Mouse (Mus musculus): Measurements from ENCODE around the gene Ugt2a2. TPM values are rescaled to one million over a fixed set of nuclear protein-coding genes. Genes with fewer than 3 reads are reported as not detected.
A peak's percentile ranks its signal among the peaks of the same experiment; 100 is the strongest.
"Not testable (repeated sequence)": the region's sequence is repeated elsewhere in the genome, so short reads cannot be mapped to it uniquely, and the experiment has no call there.

Ugt2a2 gene
- total RNA-seq (2021): not detected
- long read RNA-seq, experiment 1: 0 reads
- long read RNA-seq, experiment 2: 0 reads

- no peak for DNase-seq (ENCODE audit: low spot score in 2 of 2)
Measured at GRCm38 (mm10) chr5:87482160-87482559, at the start of gene Ugt2a2. TSS of gene Ugt2a2 (minus strand) at chr5:87482260.

- DNase-seq (ENCODE audit: low spot score in 2 of 2): not testable (repeated sequence)
Measured at GRCm38 (mm10) chr5:87523561-87523960, 41.5 kb upstream of the Ugt2a2 start.

- no peak for DNase-seq (ENCODE audit: low spot score in 2 of 2)
Measured at GRCm38 (mm10) chr5:87505776-87506458, 23.9 kb upstream of the Ugt2a2 start.

DNA sequence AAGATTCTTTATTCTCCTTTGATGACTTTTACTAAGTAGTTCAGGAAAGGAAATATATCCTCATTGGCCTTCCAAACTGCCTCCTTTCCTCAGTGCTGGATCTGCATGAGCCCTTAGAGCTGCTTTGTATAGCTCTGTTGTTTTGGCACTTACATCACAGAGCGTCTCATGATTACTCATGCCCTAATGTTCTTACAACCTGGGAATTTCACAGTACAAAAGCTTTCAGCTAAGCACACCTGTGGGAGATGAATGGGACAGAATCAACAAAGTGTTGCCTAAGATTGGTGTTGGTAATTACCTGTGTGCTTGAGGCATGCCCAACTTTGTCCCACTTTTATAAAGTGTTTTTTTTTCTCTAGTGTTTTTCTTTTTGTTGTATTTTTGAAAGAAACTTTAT is 20.6 kb upstream of the Ugt2a2 start:
- no peak for DNase-seq (ENCODE audit: low spot score in 2 of 2)

DNA sequence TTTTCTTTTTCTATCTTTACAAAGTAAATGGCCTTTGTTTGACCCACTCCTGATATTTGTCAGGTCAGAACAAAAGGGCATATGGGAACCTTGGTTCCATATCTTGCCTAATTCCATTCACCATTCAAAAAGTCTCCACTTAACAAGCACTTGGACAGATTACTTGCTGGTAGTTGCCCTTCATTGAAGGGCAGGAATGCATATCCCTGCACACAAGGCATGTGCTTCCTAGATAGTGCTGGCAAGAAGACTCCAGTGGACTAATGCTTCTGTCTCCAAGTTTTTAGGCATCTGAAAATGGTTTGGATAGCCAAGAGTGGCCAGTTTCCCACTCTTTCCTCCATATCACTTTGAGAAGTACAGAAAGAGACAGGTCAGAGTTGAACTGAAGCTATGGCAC is 17.3 kb upstream of the Ugt2a2 start:
- no peak for DNase-seq (ENCODE audit: low spot score in 2 of 2)

DNA sequence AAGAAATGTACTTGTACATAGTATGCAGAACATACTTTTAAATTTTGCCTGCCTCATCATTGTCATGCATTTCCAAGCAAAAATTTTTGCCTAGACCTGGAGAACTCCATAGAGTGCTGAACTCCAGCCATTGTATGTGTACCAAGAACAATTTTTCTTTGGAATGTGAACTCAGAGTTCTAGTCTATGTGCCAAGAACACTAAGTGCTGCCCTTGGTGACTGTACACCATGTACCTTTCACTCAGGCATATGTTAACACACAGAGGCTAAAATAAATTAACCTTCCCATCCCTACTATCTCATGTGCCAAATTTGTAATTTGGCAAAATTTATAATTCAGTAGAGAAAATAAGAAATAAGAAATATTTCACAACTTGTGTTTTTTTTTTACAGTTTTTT is 16.9 kb upstream of the Ugt2a2 start:
- DNase-seq (ENCODE audit: low spot score in 2 of 2): no peak

GRCm38 (mm10) chr5:87490771-87491170 is 8.7 kb upstream of the Ugt2a2 start, which contains the start of gene Ugt2a1:
TSS of gene Ugt2a1 (minus strand) at chr5:87490871.
- no peak for DNase-seq (ENCODE audit: low spot score in 2 of 2)

- DNase-seq (ENCODE audit: low spot score in 2 of 2): not testable (repeated sequence)
Measured at GRCm38 (mm10) chr5:87486706-87487105, 4.6 kb upstream of the Ugt2a2 start, which contains the start of gene Gm43638. TSS of gene Gm43638 (minus strand) at chr5:87486806.

GRCm38 (mm10) chr5:87458810-87459209 is 23.2 kb downstream of the Ugt2a2 start:
- DNase-seq (ENCODE audit: low spot score in 2 of 2): no peak

DNA sequence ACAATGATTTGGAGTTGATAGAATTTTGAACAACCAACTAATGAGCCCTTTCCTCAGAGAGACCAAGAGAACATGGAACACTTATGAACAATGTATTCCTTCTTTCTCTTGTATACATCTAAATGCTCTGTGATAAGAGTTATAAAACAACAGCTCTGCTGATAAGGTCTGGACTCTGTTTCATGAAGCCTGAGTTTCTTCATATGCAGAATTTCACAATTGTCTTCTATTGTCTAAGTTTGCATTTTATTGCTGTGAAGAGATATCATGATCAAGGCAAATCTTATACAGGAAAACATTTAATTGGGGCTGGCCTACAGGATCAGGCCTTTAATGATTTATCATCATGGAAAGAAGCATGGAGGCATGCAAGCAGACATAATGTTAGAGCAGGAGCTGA is 24.4 kb downstream of the Ugt2a2 start:
- no peak for DNase-seq (ENCODE audit: low spot score in 2 of 2)

- DNase-seq (ENCODE audit: low spot score in 2 of 2): no peak
Measured at GRCm38 (mm10) chr5:87456216-87456850, 25.7 kb downstream of the Ugt2a2 start.

- no peak for DNase-seq (ENCODE audit: low spot score in 2 of 2)
Measured at GRCm38 (mm10) chr5:87455519-87455918, 26.5 kb downstream of the Ugt2a2 start.

GRCm38 (mm10) chr5:87452514-87452913 is 29.5 kb downstream of the Ugt2a2 start:
- not testable (repeated sequence) for DNase-seq (ENCODE audit: low spot score in 2 of 2)

- DNase-seq (ENCODE audit: low spot score in 2 of 2): peak in 1 of 2 experiments; percentile 11
Measured at GRCm38 (mm10) chr5:87436264-87436663, 45.8 kb downstream of the Ugt2a2 start.

- DNase-seq (ENCODE audit: low spot score in 2 of 2): no peak
Measured at GRCm38 (mm10) chr5:87425676-87426075, 56.4 kb downstream of the Ugt2a2 start.

DNA sequence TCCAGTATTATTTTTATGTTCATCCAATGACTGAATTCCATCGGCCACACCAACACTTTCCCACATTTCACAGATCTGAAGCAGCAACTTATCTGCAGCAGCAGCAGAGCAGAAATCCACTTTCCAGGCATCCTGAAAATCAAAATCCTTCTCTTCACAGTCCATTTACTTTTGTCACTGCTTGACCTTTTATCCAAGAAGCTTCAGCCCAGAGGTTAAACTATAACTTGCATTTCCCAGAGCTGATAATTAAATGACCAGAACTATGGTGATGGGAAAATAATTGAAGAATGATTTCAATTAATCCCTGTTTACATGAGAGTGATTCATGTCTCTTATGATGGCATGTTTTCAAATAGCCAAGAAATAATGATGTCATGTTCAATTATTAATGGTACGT is 58.0 kb downstream of the Ugt2a2 start, which contains the start of gene Ugt2b38:
Gene Ugt2b38, minus strand, starts transcription at position 163 of the 400 bp plus-strand sequence.
- not testable (repeated sequence) for DNase-seq (ENCODE audit: low spot score in 2 of 2)

Other genes with a start within 250 kb of the Ugt2a2 start
- not detected for gene Ugt2b37, start 227.5 kb downstream of the Ugt2a2 start, total RNA-seq (2021)
- not detected for gene Ugt2a3, start 145.1 kb downstream of the Ugt2a2 start, total RNA-seq (2021)
- not detected for gene Ugt2b38, start 58.1 kb downstream of the Ugt2a2 start, total RNA-seq (2021)
- gene Gm43638, start 4.5 kb upstream of the Ugt2a2 start, total RNA-seq (2021): not detected
- not detected for gene Ugt2a1, start 8.6 kb upstream of the Ugt2a2 start, total RNA-seq (2021)
- gene Sult1b1, start 55.9 kb upstream of the Ugt2a2 start, total RNA-seq (2021): not detected
- gene Sult1d1, start 86.8 kb upstream of the Ugt2a2 start, total RNA-seq (2021): not detected
- gene Sult1e1, start 109.3 kb upstream of the Ugt2a2 start, total RNA-seq (2021): not detected
- gene Csn1s1, start 183.9 kb upstream of the Ugt2a2 start, total RNA-seq (2021): not detected
- not detected for gene Csn2, start 217.4 kb upstream of the Ugt2a2 start, total RNA-seq (2021)